Mouse (Mus musculus): ENCODE data around the gene Dazl. TPM values are rescaled to one million over a fixed set of nuclear protein-coding genes. Genes with fewer than 3 reads are reported as not detected.

Gene Dazl
- polyA plus RNA-seq, 1 experiment from 2014 or later = 0.58 TPM

GRCm38 (mm10) chr17:50330245-50330644 is 36.8 kb upstream of the Dazl start:
- Histone ChIP-seq H3K27ac (replicated peaks in 1 of 2; ENCODE audit: control insufficient read depth in 1 of 2, insufficient read depth in 1 of 2, low read depth in 2 of 2, low read length in 2 of 2) (no peak overlapping the region), H3K9me3 (ENCODE audit: control insufficient read depth, low read length) (no peaks in the 10 kb centered on the region), H3K4me2 (ENCODE audit: low read length) (no peak overlapping the region), H3K4me1 (ENCODE audit: control insufficient read depth in 2 of 2, insufficient read depth in 2 of 2, low read length in 2 of 2) (peaks cover 0 to 3% of the 10 kb centered on the region in 2 experiments; a peak in 1 of 4 replicates), H3K4me3 (ENCODE audit: control insufficient read depth in 1 of 2, insufficient read depth in 1 of 2, low read depth in 1 of 2, low read length in 2 of 2) (no peak overlapping the region), H3K36me3 (ENCODE audit: control insufficient read depth, insufficient read depth, low read length) (no peaks in the 10 kb centered on the region), H3K9ac (ENCODE audit: low read length) (no peak overlapping the region), H3K27me3 (ENCODE audit: control insufficient read depth, insufficient read depth, low read length) (no peaks in the 10 kb centered on the region)
- WGBS = 81% methylated on average over 1 of the region's 1 CpGs
- no peak for ATAC-seq (ENCODE audit: insufficient number of reproducible peaks, insufficient read depth, low FRiP score, low read depth)

GRCm38 (mm10) chr17:50324658-50325057 is 31.2 kb upstream of the Dazl start:
- Histone ChIP-seq H3K36me3 (ENCODE audit: control insufficient read depth, insufficient read depth, low read length) (no peaks in the 10 kb centered on the region), H3K27ac (replicated peaks in 1 of 2; ENCODE audit: control insufficient read depth in 1 of 2, insufficient read depth in 1 of 2, low read depth in 2 of 2, low read length in 2 of 2) (no peak overlapping the region), H3K4me2 (ENCODE audit: low read length) (no peak overlapping the region), H3K9ac (ENCODE audit: low read length) (no peak overlapping the region), H3K9me3 (ENCODE audit: control insufficient read depth, low read length) (no peaks in the 10 kb centered on the region), H3K4me3 (ENCODE audit: control insufficient read depth in 1 of 2, insufficient read depth in 1 of 2, low read depth in 1 of 2, low read length in 2 of 2) (no peak overlapping the region), H3K4me1 (ENCODE audit: control insufficient read depth in 2 of 2, insufficient read depth in 2 of 2, low read length in 2 of 2) (no peaks in the 10 kb centered on the region), H3K27me3 (ENCODE audit: control insufficient read depth, insufficient read depth, low read length) (no peaks in the 10 kb centered on the region)
- ATAC-seq (ENCODE audit: insufficient number of reproducible peaks, insufficient read depth, low FRiP score, low read depth) = no peak
- WGBS = 28% methylated on average over 4 of the region's 4 CpGs

- Histone ChIP-seq H3K36me3 (ENCODE audit: control insufficient read depth, insufficient read depth, low read length) (no peaks in the 10 kb centered on the region), H3K4me2 (ENCODE audit: low read length) (no peak overlapping the region), H3K27me3 (ENCODE audit: control insufficient read depth, insufficient read depth, low read length) (no peaks in the 10 kb centered on the region), H3K9ac (ENCODE audit: low read length) (no peak overlapping the region), H3K4me1 (ENCODE audit: control insufficient read depth in 2 of 2, insufficient read depth in 2 of 2, low read length in 2 of 2) (peaks cover 4 to 5% of the 10 kb centered on the region in 2 experiments; a peak in 3 of 4 replicates), H3K9me3 (ENCODE audit: control insufficient read depth, low read length) (no peaks in the 10 kb centered on the region), H3K4me3 (ENCODE audit: control insufficient read depth in 1 of 2, insufficient read depth in 1 of 2, low read depth in 1 of 2, low read length in 2 of 2) (no peak overlapping the region), H3K27ac (replicated peaks in 1 of 2; ENCODE audit: control insufficient read depth in 1 of 2, insufficient read depth in 1 of 2, low read depth in 2 of 2, low read length in 2 of 2) (no peak overlapping the region)
- no peak for ATAC-seq (ENCODE audit: insufficient number of reproducible peaks, insufficient read depth, low FRiP score, low read depth)
Observed at GRCm38 (mm10) chr17:50318810-50319209, 25.4 kb upstream of the Dazl start.

DNA sequence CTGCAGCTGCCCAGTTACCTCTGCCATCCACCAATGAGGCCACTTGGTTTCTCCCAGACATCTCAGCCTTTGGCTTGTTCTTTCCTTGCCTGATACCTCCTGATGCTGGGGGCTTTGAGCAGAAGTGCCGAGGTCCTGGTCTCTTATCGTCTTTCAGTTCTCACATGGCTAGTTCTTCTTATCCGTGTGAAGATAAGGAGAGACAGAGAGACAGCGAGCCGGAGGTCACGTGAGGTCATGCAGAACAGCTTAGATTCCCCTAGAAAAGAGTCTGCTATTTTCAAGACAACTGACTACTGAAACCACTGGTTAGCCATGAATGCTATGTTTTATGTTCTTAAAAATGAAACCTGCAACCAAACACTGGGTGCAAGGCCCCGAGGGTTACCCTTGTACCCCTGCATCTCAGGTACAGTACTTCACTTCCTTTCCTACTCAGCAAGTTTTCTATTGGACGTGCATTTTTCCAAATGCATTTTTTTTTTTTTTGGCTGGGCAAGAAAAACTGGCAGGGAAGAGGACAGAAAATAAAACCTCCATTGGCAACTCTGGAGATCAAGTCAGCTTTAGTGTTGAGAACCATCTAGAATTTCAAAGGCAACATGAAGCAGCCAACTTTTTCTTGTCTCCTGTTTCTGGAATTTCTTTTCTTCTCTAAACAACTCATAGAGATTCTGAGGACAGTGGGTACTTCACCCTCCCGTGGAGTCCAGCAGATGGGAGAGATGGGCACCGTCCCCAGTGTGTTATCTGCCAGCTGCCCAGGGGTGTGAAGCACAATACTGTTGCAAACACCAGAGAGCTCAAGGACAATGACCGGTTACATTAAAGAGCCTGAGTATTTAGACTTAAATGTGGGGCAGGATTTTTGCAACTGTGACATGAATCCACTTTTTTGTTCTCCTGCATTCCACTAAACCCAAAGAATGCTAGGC is 23.0 kb upstream of the Dazl start:
- H3K4me2 ChIP-seq (ENCODE audit: low read length) = no peak overlapping the region
- 23% methylated on average over 11 of the region's 11 CpGs for WGBS
- no peak for ATAC-seq (ENCODE audit: insufficient number of reproducible peaks, insufficient read depth, low FRiP score, low read depth)
- no peaks in the 10 kb centered on the region for H3K9me3 ChIP-seq (ENCODE audit: control insufficient read depth, low read length)
- H3K27ac ChIP-seq (replicated peaks in 1 of 2; ENCODE audit: control insufficient read depth in 1 of 2, insufficient read depth in 1 of 2, low read depth in 2 of 2, low read length in 2 of 2) = no peak overlapping the region
- H3K9ac ChIP-seq (ENCODE audit: low read length) = no peak overlapping the region
- no peak overlapping the region for H3K4me3 ChIP-seq (ENCODE audit: control insufficient read depth in 1 of 2, insufficient read depth in 1 of 2, low read depth in 1 of 2, low read length in 2 of 2)
- peaks cover 4 to 5% of the 10 kb centered on the region in 2 experiments; a peak in 3 of 4 replicates for H3K4me1 ChIP-seq (ENCODE audit: control insufficient read depth in 2 of 2, insufficient read depth in 2 of 2, low read length in 2 of 2)
- H3K27me3 ChIP-seq (ENCODE audit: control insufficient read depth, insufficient read depth, low read length) = no peaks in the 10 kb centered on the region
- H3K36me3 ChIP-seq (ENCODE audit: control insufficient read depth, insufficient read depth, low read length) = no peaks in the 10 kb centered on the region

- H3K27ac ChIP-seq (replicated peaks in 1 of 2; ENCODE audit: control insufficient read depth in 1 of 2, insufficient read depth in 1 of 2, low read depth in 2 of 2, low read length in 2 of 2) = no peak overlapping the region
- H3K4me3 ChIP-seq (ENCODE audit: control insufficient read depth in 1 of 2, insufficient read depth in 1 of 2, low read depth in 1 of 2, low read length in 2 of 2) = no peak overlapping the region
- H3K4me2 ChIP-seq (ENCODE audit: low read length) = no peak overlapping the region
- H3K36me3 ChIP-seq (ENCODE audit: control insufficient read depth, insufficient read depth, low read length) = no peaks in the 10 kb centered on the region
- H3K27me3 ChIP-seq (ENCODE audit: control insufficient read depth, insufficient read depth, low read length) = no peaks in the 10 kb centered on the region
- WGBS = 51% methylated on average over 10 of the region's 10 CpGs
- no peaks in the 10 kb centered on the region for H3K9me3 ChIP-seq (ENCODE audit: control insufficient read depth, low read length)
- no peaks in the 10 kb centered on the region for H3K4me1 ChIP-seq (ENCODE audit: control insufficient read depth in 2 of 2, insufficient read depth in 2 of 2, low read length in 2 of 2)
- no peak for ATAC-seq (ENCODE audit: insufficient number of reproducible peaks, insufficient read depth, low FRiP score, low read depth)
- no peak overlapping the region for H3K9ac ChIP-seq (ENCODE audit: low read length)
Observed at GRCm38 (mm10) chr17:50310148-50310802, 16.8 kb upstream of the Dazl start.

- Histone ChIP-seq H3K4me3 (ENCODE audit: control insufficient read depth in 1 of 2, insufficient read depth in 1 of 2, low read depth in 1 of 2, low read length in 2 of 2) (no peak overlapping the region), H3K27ac (replicated peaks in 1 of 2; ENCODE audit: control insufficient read depth in 1 of 2, insufficient read depth in 1 of 2, low read depth in 2 of 2, low read length in 2 of 2) (no peak overlapping the region), H3K9me3 (ENCODE audit: control insufficient read depth, low read length) (no peaks in the 10 kb centered on the region), H3K4me1 (ENCODE audit: control insufficient read depth in 2 of 2, insufficient read depth in 2 of 2, low read length in 2 of 2) (no peaks in the 10 kb centered on the region), H3K9ac (ENCODE audit: low read length) (no peak overlapping the region), H3K27me3 (ENCODE audit: control insufficient read depth, insufficient read depth, low read length) (no peaks in the 10 kb centered on the region), H3K4me2 (ENCODE audit: low read length) (no peak overlapping the region), H3K36me3 (ENCODE audit: control insufficient read depth, insufficient read depth, low read length) (no peaks in the 10 kb centered on the region)
- ATAC-seq (ENCODE audit: insufficient number of reproducible peaks, insufficient read depth, low FRiP score, low read depth) = no peak
- WGBS = 74% methylated on average over 5 of the region's 5 CpGs
Observed at GRCm38 (mm10) chr17:50309512-50310072, 16.2 kb upstream of the Dazl start.

DNA sequence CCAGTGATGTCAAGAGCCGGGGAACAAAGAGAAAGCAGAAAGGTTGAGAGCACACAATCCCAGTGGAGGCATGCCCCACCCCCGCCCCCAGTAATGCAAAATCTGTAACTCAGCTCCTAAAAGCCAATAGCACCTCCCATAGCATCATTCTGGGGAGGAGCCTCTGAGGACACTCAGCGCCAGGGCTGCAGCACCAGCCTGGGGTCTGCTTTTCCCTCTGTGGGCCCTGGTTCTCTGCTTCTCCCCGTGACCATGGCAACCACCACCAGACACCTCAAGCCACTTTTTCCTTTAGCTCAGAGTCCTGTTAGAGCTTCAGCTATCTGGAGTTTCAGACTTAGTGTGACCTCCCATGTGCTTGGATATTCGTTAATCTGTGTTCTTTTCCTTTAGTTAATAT is 15.4 kb upstream of the Dazl start:
- Histone ChIP-seq H3K9me3 (ENCODE audit: control insufficient read depth, low read length) (no peaks in the 10 kb centered on the region), H3K4me2 (ENCODE audit: low read length) (no peak overlapping the region), H3K27ac (replicated peaks in 1 of 2; ENCODE audit: control insufficient read depth in 1 of 2, insufficient read depth in 1 of 2, low read depth in 2 of 2, low read length in 2 of 2) (no peak overlapping the region), H3K9ac (ENCODE audit: low read length) (no peak overlapping the region), H3K4me3 (ENCODE audit: control insufficient read depth in 1 of 2, insufficient read depth in 1 of 2, low read depth in 1 of 2, low read length in 2 of 2) (no peak overlapping the region), H3K36me3 (ENCODE audit: control insufficient read depth, insufficient read depth, low read length) (no peaks in the 10 kb centered on the region), H3K27me3 (ENCODE audit: control insufficient read depth, insufficient read depth, low read length) (no peaks in the 10 kb centered on the region), H3K4me1 (ENCODE audit: control insufficient read depth in 2 of 2, insufficient read depth in 2 of 2, low read length in 2 of 2) (no peaks in the 10 kb centered on the region)
- no peak for ATAC-seq (ENCODE audit: insufficient number of reproducible peaks, insufficient read depth, low FRiP score, low read depth)
- WGBS = 62% methylated on average over 5 of the region's 5 CpGs

Measured in heart, embryonic 14.5 days (tissue).